Mouse (Mus musculus): ENCODE measurements around the gene Mlh3. TPM values are rescaled to one million over a fixed set of nuclear protein-coding genes. Genes with fewer than 3 reads are reported as not detected.
A peak's percentile ranks its signal among the peaks of the same experiment; 100 is the strongest.

Gene Mlh3
- total RNA-seq, 2 experiments from 2014 or later = 8.3 to 8.6 TPM

DNA sequence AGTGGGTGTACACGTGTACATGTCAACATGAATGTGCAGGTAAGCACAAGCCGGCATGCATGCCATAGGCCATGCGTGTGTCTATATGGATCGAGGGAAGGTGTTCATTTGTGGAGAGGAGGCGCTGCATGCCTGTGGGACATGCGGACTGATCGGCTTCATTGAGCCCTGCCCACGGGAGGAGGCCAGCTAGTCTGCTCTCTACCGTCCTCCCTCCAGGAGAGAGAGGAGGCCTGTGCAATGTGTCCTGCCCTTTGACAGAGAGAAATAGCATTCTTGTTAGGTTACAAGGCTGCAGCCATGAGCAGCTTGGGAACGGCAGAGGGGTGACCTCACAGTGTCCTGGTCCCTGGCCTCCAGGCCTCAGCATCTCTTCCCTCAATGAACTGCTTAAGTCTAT is 74.2 kb downstream of the Mlh3 start:
- intact Hi-C loops (cut with DNase I) = no loop called here
- no peak for DNase-seq

DNA sequence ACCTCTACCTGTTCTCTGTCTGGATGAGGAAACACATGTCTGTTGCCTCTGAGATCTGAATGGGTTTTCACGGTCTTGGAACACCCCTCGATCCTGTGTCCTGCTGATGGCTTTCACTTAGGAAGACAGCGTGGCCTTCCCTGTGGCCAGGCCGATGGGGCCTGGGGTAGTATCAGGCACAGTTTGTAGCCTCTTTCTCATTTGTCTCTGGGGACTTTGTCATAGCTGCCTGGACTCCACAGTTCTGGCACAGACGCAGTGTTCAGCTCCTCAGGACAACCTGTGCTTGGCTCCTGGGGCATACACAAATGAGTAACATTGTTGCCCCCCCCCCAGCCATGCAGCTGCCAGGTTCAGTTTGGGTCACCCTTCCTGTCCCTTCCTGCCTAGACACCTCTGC is 75.3 kb downstream of the Mlh3 start:
- peak in 1 of 2 experiments; percentile 46 for DNase-seq
- intact Hi-C loops (cut with DNase I) = no loop called here

DNA sequence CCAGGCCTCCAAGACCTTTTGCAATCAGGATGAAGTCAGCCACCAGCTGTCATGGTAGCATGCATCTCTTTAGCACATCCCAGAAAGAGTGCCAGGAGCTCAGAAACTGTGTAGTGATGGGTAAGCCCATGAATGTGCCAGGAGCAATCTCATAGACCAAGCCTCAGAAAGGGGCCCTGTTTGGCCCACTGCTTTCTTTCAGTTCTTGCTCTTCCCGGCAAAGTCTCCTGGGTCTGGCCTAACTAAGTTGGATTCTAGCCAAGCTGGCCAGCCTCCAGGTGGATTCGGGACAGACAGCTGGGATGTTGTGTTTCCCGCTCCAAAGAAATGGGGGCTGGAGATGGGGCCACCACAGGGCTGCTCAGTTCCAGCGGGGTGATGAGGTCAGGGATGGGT is 75.8 kb downstream of the Mlh3 start:
- intact Hi-C loops (cut with DNase I) = no loop called here
- DNase-seq = peak; percentile 91 to 92

DNA sequence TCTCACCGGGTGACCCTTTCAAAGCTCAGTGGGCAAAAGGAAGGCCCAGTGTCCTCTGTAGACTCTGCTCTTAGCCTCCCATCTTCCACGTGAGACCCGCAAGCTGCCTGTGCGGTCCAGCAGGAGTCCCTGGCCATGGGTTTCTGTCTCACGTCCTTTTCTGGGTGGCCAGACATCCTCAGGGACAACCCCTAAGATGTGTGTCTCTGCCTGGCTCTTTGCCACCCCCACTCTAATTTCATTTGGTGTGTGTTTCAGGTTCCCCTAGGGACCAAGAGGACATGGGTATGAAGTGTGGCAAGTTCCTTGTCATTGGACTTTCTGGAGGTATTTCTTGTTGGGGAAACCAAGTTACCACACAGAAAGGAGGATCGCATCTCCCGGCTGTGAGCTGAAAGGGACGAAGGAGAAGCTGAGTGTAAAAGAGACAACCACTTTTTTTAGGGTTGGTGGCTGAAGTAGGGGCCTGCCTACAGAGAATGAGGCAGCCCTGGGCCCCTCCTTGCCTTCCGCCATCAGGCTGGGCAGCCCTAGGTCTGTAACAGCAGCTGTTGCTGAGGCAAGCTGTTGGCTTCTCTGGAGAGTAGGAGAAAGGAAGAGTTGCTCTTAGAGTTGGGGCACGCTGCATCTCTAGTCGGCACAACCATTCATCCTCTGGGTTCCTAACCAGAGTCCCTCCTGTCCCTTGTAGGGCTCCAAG is 76.3 kb downstream of the Mlh3 start:
- no peak for DNase-seq
- intact Hi-C loops (cut with DNase I) = no loop called here

DNA sequence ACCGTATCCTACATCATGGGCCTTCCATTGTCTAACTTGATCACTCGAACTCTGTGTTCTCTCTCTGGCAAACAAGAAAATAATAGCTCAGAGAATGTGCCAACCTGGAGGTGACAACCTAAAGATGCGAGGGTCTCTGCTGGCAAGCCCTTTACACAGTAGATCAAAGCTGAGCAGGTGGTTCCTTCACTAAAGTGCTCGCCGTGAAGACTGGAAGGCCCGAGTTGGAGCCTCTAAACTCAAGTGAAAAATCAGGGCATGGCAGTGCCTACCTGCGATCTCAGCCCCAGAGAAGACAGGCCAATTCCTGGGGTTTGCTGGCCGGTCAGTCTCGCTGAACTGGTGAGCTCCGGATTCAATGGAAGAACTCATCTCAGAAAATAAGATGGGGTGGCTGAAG is 77.3 kb downstream of the Mlh3 start:
- no peak for DNase-seq
- intact Hi-C loops (cut with DNase I) = no loop called here

- peak; percentile 53 to 61 for DNase-seq
Measured at GRCm38 (mm10) chr12:85192461-85193108, 77.8 kb downstream of the Mlh3 start.

GRCm38 (mm10) chr12:85190290-85190689 is 80.1 kb downstream of the Mlh3 start:
- intact Hi-C loops (cut with DNase I) = no loop called here
- DNase-seq = no peak

More at GRCm38 (mm10) chr12:85192461-85193108, 77.8 kb downstream of the Mlh3 start:
- intact Hi-C loops (cut with DNase I) = no loop called here

- intact Hi-C loops (cut with DNase I) = no loop called here
- no peak for DNase-seq
Measured at GRCm38 (mm10) chr12:85186361-85186760, 84.0 kb downstream of the Mlh3 start.

GRCm38 (mm10) chr12:85185810-85186209 is 84.6 kb downstream of the Mlh3 start:
- intact Hi-C loops (cut with DNase I) = loop anchor here (2.0 kb wide), 1 partner anchor 15 kb away; no protein-coding TSS in a partner anchor

More at GRCm38 (mm10) chr12:85185810-85186209, 84.6 kb downstream of the Mlh3 start:
- DNase-seq = peak; percentile 58 to 65

Small RNA genes lying within 50 kb of the gene (microRNA-seq; reads per million reads assigned to microRNA genes)
- gene Mir6938 = 0.12 to 0.81 reads per million in 2 experiments

Other genes starting within 250 kb of the Mlh3 start
- 1 to 10 TPM; 1.1 to 2.7 TPM for gene Prox2, start 159.8 kb downstream of the Mlh3 start, total RNA-seq (2021)
- 100 to 1,000 TPM; 713 to 718 TPM for gene Dlst, start 159.8 kb downstream of the Mlh3 start, total RNA-seq (2021)
- 1 to 10 TPM; 4.3 to 4.8 TPM for gene Rps6kl1, start 119.3 kb downstream of the Mlh3 start, total RNA-seq (2021)
- 1 to 10 TPM; 3.5 to 4.6 TPM for gene Pgf, start 92.8 kb downstream of the Mlh3 start, total RNA-seq (2021)
- gene Eif2b2, start 51.1 kb downstream of the Mlh3 start, total RNA-seq (2021) = 10 to 100 TPM; 47.0 to 50.4 TPM
- 10 to 100 TPM; 19.2 to 20.3 TPM for gene Acyp1, start 17.8 kb upstream of the Mlh3 start, total RNA-seq (2021)
- 1 to 10 TPM; 1.5 to 2.2 TPM for gene Zc2hc1c, start 18.0 kb upstream of the Mlh3 start, total RNA-seq (2021)
- gene Nek9, start 68.8 kb upstream of the Mlh3 start, total RNA-seq (2021) = 10 to 100 TPM; 75.6 to 75.8 TPM
- 100 to 1,000 TPM; 150 to 157 TPM for gene Tmed10, start 104.2 kb upstream of the Mlh3 start, total RNA-seq (2021)
- 1 to 10 TPM; 4.3 to 5.0 TPM for gene Fos, start 203.3 kb upstream of the Mlh3 start, total RNA-seq (2021)

Measured in heart, postnatal 14 days (tissue).